Mouse (Mus musculus): ENCODE data around the gene Eaf2. TPM values are rescaled to one million over a fixed set of nuclear protein-coding genes. Genes with fewer than 3 reads are reported as not detected.

Gene Eaf2
- polyA plus RNA-seq, 1 experiment from 2014 or later = 11.6 TPM

DNA sequence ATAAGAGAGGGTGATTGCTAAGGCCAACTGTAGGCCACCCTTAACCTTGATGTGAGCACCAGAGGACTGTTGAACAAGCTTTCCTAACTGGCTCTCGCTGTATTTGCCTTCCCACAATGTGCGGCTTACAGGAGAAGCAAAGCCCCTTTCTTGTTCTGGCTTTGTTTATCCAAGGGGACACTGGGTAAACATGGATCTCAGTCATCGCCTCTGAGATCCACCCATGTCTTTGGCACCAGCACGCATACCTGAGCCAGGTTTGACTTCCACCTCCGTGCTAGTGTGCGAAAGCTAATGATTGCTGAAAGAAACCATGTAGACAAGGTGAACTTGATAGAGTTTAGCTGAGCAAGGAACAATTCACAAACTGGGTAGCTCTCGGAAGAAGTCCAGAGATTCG is 131.2 kb downstream of the Eaf2 start:
- no peaks in the 10 kb centered on the region for H3K4me1 ChIP-seq (ENCODE audit: insufficient read depth, low read length)
- no peak for ATAC-seq (ENCODE audit: low FRiP score, low TSS enrichment)
- no peaks in the 10 kb centered on the region for H3K9me3 ChIP-seq (ENCODE audit: low read length)
- WGBS = 83% methylated on average over 8 of the region's 8 CpGs
- no peaks in the 10 kb centered on the region for H3K27me3 ChIP-seq (ENCODE audit: insufficient read depth, low read length)
- no peak overlapping the region for H3K4me3 ChIP-seq (ENCODE audit: low read length)
- H3K27ac ChIP-seq (ENCODE audit: low read length) = no peak overlapping the region
- H3K9ac ChIP-seq (replicated peaks; ENCODE audit: low read length) = no peak overlapping the region
- H3K4me2 ChIP-seq (replicated peaks; ENCODE audit: low read depth, low read length) = no peak overlapping the region
- no peaks in the 10 kb centered on the region for H3K36me3 ChIP-seq (ENCODE audit: insufficient read depth, low read length)

Small RNA genes lying within 50 kb of the gene (microRNA-seq; reads per million reads assigned to microRNA genes)
- not detected for gene Gm22617

Other genes with a start within 250 kb of the Eaf2 start
- 1.1 and 2.2 TPM in 2 replicates for gene Cd86, start 208.9 kb downstream of the Eaf2 start, polyA plus RNA-seq (2015; fragmentation: Nextera tagmentation; extraction: Ambion mirVana)
- gene Ildr1, start 181.0 kb downstream of the Eaf2 start, polyA plus RNA-seq (2015; fragmentation: Nextera tagmentation; extraction: Ambion mirVana) = 8.8 and 9.6 TPM in 2 replicates
- 21.7 and 28.5 TPM in 2 replicates for gene Slc15a2, start 90.0 kb downstream of the Eaf2 start, polyA plus RNA-seq (2015; fragmentation: Nextera tagmentation; extraction: Ambion mirVana)
- gene Iqcb1, start 46.6 kb downstream of the Eaf2 start, polyA plus RNA-seq (2015; fragmentation: Nextera tagmentation; extraction: Ambion mirVana) = 33.8 TPM in 2 replicates
- gene Golgb1, start 137 bp upstream of the Eaf2 start, polyA plus RNA-seq (2015; fragmentation: Nextera tagmentation; extraction: Ambion mirVana) = 97.0 and 106 TPM in 2 replicates
- gene Hcls1, start 60.0 kb upstream of the Eaf2 start, polyA plus RNA-seq (2015; fragmentation: Nextera tagmentation; extraction: Ambion mirVana) = 5.7 TPM in 2 replicates
- 1.6 and 2.2 TPM in 2 replicates for gene Fbxo40, start 115.5 kb upstream of the Eaf2 start, polyA plus RNA-seq (2015; fragmentation: Nextera tagmentation; extraction: Ambion mirVana)
- gene Polq, start 136.8 kb upstream of the Eaf2 start, polyA plus RNA-seq (2015; fragmentation: Nextera tagmentation; extraction: Ambion mirVana) = 6.3 and 7.8 TPM in 2 replicates

Measured in kidney, embryonic 16.5 days (tissue).